Mouse (Mus musculus) ovary, postnatal 36 days (tissue): ENCODE data around the gene BC024978.

Experiments used
- DNase-seq: peaks from one replicate; pipeline ENCODE4 v3.0.0; 2022; ENCODE audit warnings: low spot score, mixed read lengths

BC024978 gene

DNA sequence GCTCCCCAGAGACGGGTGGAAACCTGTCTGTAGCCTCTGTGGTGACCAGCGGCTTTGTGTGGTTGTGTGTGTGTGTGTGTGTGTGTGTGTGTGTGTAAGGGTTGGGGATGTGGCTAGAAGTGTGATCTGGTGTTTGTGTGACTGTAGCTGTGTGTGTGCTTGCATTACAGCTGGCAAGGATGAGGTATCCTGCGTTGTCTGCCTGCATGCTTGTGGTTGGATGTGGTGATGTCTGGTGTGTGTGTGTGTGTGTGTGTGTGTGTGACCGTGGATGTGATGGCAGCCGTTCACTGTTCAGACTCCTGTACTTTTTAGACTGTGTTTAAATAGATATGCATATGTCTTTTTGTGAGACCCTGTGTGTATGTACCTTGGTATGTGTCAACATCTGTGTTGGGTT lies 64.2 kb downstream of the BC024978 start:
- DNase-seq: no peak
